Mouse (Mus musculus) cortical plate, adult 2 months (tissue): ENCODE results near the gene Tfap2a.

Experiments
- CTCF ChIP-seq: fragments of 200-500 bp; IDR thresholded peaks from 2 replicates; pipeline ENCODE4 v1.5.1; 2011; ENCODE audit warnings: mild to moderate bottlenecking, control low read depth, low read length; ENCODE audit not compliant: insufficient read depth; ENCODE audit errors: extremely low read depth
- POLR2A ChIP-seq: fragments of 200-500 bp; IDR thresholded peaks from 2 replicates; pipeline ENCODE4 v1.6.1; 2011; ENCODE audit warnings: mild to moderate bottlenecking, low read length, control low read depth; ENCODE audit not compliant: insufficient read depth; ENCODE audit errors: extremely low read depth

DNA sequence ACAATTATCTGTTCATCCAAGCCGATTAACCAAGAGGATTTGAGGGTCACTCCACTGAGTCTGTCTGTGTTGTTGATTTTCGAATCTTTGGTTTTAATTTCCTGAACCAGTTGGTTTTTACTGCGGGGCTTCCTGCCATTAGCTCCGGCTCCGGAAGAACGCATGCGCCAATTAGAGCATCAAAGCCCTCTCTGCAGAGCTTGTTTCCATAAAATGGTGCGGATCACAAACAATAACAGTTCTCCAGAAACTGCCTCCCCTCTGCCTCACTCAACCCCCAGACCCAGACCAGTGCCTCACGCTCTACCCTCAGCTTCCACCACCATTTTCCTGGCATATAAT is 18.5 kb downstream of the Tfap2a start:
- TF ChIP-seq CTCF (no peak), POLR2A (no peak)
